Mouse (Mus musculus) retina, adult 2 months (tissue): ENCODE results near the gene Uap1.

Source experiments
- DNase-seq: peaks from one replicate; pipeline ENCODE4 v3.0.0-alpha.2; 2012; ENCODE audit warnings: low read depth, low spot score

Uap1 gene

GRCm38 (mm10) chr1:170164913-170165312 lies 9.8 kb downstream of the Uap1 start:
- DNase-seq: no peak

- DNase-seq: no peak
Measured at GRCm38 (mm10) chr1:170164053-170164614, 10.6 kb downstream of the Uap1 start.

- DNase-seq: no peak
Measured at GRCm38 (mm10) chr1:170163398-170163943, 11.3 kb downstream of the Uap1 start.

- DNase-seq: no peak
Measured at GRCm38 (mm10) chr1:170161852-170162251, 12.9 kb downstream of the Uap1 start.

DNA sequence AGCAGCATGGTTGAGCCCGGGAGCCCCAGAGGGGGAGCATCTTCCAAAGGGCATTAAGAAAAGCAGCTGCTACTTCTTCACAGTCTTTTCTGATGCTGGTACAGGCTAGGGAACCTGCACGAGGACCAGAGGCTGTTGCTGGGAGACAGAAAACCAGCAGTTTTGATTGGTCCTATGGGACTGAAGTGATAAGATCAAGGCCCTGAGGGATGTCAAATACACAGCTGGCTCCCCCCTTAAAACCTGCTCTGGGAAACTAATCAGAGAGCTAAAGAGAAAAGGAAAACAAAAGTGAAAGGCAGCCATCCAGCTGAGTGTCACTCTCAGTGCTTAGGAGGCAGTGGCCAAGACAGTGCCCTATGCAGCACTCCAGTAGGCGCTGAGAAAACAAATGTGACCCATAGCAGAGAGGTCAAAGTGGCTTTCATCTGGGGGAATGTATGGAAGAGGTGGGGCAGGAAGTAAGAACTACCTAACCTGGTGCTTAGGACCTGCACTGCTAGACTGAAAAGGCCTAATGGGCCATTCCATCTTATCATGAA lies 14.3 kb downstream of the Uap1 start:
- DNase-seq: no peak

- DNase-seq: no peak
Measured at GRCm38 (mm10) chr1:170159707-170160106, 15.1 kb downstream of the Uap1 start.

GRCm38 (mm10) chr1:170155761-170156160 lies 19.0 kb downstream of the Uap1 start:
- no peak for DNase-seq

GRCm38 (mm10) chr1:170155298-170155697 lies 19.5 kb downstream of the Uap1 start:
- no peak for DNase-seq

DNA sequence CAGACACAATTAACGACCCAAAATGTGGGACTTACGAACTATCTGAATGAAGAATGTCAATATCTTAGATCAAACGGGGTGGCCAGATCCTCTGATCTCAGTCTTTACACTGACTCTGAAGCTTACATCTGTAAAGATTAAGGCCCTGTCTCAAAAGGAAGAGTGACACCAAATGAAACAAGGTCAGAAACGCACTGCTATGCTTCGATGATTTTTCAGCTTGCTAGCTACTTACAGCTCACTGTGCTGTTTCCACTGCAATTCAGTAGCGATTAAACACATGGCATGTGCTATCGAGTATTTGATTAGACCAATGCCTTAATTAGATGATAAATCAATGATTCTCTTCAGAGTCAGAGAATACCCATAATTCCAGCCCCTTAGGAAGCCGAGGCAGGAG lies 20.8 kb downstream of the Uap1 start:
- no peak for DNase-seq

GRCm38 (mm10) chr1:170152552-170152951 lies 22.2 kb downstream of the Uap1 start:
- DNase-seq: no peak

GRCm38 (mm10) chr1:170150870-170151269 lies 23.9 kb downstream of the Uap1 start:
- DNase-seq: no peak

- no peak for DNase-seq
Measured at GRCm38 (mm10) chr1:170149756-170150155, 25.0 kb downstream of the Uap1 start.

DNA sequence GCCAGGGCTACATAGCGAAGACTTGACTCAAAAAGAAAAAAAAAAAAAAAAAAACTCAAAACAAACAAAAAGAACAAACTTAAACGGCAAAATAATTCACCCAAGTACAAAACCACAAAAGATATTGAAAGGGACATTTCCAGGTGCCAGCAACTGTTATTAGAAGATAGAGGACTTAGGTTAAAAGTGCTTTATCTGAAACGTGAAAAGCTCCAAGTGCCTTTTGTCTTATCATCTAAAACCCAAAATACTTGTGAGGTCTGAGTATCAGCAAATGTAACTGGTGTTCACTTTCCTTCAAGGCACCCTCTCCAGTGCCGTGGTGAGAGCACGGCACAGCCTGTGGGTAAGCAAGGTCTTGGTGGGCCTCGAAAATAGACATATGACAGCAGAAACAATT lies 26.2 kb downstream of the Uap1 start:
- no peak for DNase-seq

- DNase-seq: no peak
Measured at GRCm38 (mm10) chr1:170147651-170148448, 26.9 kb downstream of the Uap1 start.

GRCm38 (mm10) chr1:170145606-170146005 lies 29.2 kb downstream of the Uap1 start:
- no peak for DNase-seq

GRCm38 (mm10) chr1:170142256-170142871 lies 32.4 kb downstream of the Uap1 start:
- DNase-seq: no peak

- no peak for DNase-seq
Measured at GRCm38 (mm10) chr1:170141626-170142025, 33.1 kb downstream of the Uap1 start.

- DNase-seq: peak; percentile 15
Measured at GRCm38 (mm10) chr1:170136351-170137009, 38.3 kb downstream of the Uap1 start.

DNA sequence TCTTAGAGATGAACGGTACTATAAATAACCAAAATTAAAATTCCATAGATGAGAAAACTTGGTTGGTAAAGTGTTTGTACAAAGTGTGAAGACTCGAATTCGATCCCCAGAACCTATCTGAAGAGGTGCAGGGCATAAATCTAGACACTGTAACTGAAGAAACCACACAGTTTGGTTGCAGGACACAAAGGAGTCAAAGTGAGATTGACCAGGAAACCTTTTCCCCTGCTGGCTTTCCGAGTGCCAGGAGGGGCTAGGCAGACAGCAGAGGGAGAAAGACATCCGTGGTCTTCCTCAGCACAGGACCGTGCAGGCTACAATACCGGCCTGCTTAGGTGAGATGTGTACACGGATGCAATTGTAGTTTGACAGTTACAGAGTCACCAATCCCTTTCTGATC lies 40.5 kb downstream of the Uap1 start:
- DNase-seq: no peak

GRCm38 (mm10) chr1:170130962-170131361 lies 43.8 kb downstream of the Uap1 start:
- no peak for DNase-seq

DNA sequence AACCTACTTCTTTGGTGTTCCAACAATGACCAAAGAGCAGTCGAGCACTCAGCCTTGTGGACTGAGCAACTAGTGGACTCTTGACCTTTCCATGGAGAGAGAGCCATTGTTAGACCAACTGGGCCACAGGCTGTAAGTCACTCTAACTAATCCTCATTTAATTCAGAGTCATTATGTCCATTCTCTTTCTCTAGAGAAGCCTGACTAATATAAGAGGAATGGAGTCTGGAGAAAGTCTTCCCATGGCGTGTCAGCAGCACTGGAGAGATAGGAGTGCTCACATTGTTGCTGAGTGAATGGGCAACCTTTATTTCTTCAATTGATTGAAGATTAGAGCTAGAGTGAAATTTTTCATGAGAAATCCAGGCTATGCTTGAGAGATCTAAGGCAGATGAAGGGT lies 50.1 kb downstream of the Uap1 start:
- no peak for DNase-seq

DNA sequence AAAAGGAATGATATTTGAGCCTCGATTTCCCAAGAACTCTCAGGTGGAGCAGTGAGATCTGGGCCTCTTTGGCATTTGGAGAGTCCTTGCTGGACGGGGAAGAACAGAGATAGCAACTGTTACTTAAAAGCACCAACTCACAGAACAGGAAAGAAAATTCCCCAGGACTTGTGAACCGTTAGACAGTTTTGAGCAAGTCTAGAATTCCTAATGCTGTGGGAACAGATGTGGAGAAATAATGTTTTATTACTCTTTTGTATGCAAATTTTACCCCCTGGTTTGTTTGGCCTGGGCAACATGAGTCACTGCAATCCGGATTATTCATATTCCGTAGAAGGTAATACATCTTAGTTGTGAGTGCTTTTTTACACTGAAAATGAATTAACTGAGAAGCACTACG lies 61.1 kb downstream of the Uap1 start:
- no peak for DNase-seq
